Mouse (Mus musculus): ENCODE results near the gene Gtf2h1.
A peak's percentile ranks its signal among the peaks of the same experiment; 100 is the strongest.
"Not testable (repeated sequence)": the region's sequence is repeated elsewhere in the genome, so short reads cannot be mapped to it uniquely, and the experiment has no call there.

Gene Gtf2h1

DNA sequence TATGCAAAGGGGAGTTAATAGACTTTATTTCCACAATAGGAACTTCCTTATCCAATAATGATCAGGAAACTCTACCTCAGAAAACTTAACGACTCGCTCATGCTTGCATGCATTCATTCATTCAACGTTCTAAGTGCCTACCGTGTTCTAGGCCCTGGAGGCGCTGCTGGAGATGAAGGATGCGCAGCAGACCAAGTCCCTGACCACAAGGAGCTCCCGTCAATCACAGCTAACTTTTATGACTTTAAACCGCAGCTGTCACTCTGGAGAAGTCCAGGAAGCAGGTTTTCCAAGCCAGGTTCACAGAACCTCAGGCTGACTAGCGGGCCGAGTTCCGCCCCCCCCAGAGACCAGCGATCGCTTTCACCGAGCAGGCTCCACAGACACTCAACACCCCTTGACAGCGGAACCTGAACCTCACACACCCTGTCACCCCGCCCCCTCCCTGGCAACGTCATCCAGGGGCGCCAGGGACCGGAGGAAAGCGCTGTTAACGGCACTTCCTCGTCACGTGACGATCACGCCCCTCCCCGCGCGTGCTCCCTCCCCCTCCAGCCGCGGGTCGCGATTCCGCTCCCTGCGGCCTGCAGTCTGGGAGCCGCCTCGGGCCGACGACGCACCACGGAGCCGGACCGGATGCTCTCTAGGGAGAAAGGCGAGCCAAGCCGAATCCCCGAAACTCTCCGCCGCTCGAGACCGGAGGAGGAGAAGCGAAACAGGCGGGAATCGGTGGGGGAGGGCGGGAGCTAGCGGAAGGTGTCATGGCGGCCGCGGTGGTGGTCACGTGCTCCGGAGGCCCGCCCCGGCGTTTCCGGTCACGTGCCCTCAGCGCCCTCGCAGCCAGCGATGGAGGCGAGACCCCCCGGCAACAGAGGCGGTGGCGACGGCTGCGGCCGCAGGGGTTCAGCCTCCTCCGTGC lies at the start of gene Gtf2h1, which contains the start of gene Hps5:
Gtf2h1 (plus strand) TSS at position 817 of the 919 bp plus-strand sequence.
Hps5 (minus strand) TSS at position 778 of the 919 bp plus-strand sequence.
- DNase-seq (ENCODE audit: low spot score), result peak; percentile 98

DNA sequence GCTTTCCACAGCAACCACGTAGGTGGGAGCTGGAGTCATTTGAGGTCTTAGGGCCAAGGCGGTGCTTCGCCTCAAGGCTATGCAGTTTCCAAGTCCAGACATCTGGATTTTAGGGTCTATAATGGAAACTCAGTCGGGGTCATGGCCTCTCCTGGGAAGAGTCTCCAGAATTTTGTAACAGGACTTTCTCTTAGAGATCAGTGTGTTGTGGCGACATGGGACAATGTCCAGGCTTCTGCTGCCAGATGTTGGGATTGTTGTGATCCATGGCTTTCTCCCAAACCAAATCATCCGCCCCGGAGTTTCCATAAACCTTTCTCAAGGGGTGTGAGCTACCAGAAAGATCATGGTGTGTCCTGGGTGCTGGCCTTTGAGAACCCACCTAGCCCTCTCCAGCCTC lies 49.5 kb upstream of the Gtf2h1 start:
- no peak for DNase-seq (ENCODE audit: low spot score)

DNA sequence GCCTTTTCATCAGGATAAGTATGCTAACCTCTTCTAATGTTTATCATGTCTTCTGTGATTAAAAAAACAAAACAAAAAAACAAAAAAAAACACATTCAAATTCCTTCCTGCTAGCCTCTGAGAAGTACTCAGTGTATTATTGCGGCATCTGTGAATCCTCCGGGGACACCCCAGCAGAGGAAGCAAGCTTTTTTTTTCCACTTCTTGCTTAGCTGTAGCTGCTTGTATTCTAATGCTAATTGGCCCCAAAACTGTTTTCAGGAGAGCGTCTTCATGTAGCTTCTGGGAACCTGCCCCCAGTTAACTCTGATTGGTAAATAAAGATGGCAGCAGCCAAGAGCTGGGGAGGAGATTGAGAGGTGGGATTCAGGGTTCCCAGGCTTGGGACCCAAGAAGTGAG lies 47.4 kb upstream of the Gtf2h1 start:
- DNase-seq (ENCODE audit: low spot score), result no peak

DNA sequence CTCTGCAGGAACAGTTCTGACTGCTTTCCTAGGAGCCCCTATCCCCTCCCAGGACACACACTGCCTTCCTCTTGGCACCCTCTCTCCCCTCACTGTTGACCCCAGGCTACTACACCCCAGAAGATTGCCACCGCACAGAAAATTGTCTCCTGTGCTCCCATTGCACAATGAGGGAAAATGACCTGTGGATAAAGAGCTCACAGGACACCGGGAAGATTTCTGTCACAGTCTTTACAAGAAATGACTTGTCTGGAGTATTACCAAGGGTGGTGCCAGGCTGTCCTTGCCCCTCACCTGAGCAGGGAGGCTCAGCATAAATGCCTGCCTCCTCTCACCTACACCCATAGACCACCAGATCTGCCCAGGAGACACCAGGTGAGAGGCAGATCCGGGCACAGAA lies 44.4 kb upstream of the Gtf2h1 start, which contains the start of gene Saa2:
Saa2 (plus strand) TSS at position 301 of the 400 bp plus-strand sequence.
- no peak for DNase-seq (ENCODE audit: low spot score)

DNA sequence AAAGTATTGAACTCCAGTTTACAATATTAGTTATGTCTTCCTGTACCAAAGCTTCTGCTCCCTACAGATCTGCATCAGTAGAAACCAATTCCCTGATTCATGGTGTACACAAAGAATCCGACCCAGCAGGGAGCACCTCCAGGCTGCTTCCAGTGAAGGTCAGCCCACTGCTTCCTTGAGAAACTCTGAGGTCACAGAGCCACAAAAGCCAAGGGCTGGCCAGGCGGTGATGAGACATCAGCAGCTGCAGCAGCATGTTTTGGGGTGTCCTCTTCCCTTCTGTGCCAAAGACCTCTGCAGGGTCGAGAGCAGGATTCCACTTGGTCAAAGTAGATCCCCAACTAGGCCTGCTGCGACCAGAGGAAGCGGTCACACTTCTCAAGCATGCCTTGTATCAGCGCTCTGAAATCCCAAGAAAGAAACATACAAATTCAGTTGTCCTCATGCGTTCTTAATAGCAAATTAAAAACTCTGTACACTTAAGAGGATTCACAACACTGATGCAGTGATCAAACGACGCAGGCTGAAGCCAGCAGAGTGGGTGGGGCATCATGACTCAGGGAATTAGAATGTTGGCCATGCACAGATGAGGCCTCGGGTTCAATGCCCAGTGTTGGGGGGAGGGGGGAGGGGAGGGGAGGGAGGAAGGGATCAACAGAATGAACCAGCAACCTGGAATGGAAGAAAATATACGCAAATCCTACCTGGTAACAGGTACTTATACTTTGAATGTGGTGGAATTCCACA lies 34.7 kb upstream of the Gtf2h1 start:
- DNase-seq (ENCODE audit: low spot score), result no peak

- DNase-seq (ENCODE audit: low spot score), result no peak
Observed at GRCm38 (mm10) chr7:46762601-46763000, 33.3 kb upstream of the Gtf2h1 start.

- DNase-seq (ENCODE audit: low spot score), result no peak
Observed at GRCm38 (mm10) chr7:46764672-46765071, 31.2 kb upstream of the Gtf2h1 start.

DNA sequence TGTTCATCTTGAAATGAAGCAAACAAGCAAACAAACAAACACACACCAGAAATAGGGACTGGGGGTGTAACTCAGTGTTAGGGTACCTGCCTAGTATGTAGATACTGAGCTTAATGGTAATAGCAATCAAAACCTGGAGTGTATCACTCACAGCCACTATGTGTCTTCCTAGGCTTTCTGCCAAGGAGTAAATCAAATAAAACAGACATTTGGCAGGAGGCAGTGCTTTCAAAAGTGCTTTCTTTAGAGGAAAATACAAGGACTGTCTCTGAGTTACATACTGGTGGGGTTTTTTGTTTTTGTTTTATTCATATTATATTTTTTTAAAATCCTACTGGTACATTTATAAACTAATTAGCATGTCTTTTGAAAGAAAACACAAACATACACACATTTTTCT lies 28.5 kb upstream of the Gtf2h1 start:
- DNase-seq (ENCODE audit: low spot score), result no peak

DNA sequence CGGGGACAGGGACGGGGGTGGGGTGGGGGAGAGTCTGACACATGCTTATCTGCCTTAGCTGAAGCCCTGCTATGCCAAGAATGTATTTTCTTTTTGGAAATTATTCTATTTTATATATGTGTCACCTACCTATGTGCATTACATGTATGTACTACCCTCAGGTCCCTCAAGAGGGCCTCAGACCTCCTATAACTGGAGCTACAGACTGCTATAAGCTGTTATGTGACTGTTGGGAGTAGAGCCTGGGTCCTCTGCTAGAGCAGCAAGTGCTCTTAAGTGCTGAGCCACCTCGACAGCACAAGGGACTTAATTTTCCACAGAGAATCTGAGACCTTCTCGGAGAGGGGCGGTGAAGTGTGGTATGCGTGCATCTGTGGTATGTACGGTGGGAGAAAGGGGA lies 27.5 kb upstream of the Gtf2h1 start:
- DNase-seq (ENCODE audit: low spot score), result no peak

GRCm38 (mm10) chr7:46770706-46771105 lies 25.2 kb upstream of the Gtf2h1 start:
- peak; percentile 40 for DNase-seq (ENCODE audit: low spot score)

DNA sequence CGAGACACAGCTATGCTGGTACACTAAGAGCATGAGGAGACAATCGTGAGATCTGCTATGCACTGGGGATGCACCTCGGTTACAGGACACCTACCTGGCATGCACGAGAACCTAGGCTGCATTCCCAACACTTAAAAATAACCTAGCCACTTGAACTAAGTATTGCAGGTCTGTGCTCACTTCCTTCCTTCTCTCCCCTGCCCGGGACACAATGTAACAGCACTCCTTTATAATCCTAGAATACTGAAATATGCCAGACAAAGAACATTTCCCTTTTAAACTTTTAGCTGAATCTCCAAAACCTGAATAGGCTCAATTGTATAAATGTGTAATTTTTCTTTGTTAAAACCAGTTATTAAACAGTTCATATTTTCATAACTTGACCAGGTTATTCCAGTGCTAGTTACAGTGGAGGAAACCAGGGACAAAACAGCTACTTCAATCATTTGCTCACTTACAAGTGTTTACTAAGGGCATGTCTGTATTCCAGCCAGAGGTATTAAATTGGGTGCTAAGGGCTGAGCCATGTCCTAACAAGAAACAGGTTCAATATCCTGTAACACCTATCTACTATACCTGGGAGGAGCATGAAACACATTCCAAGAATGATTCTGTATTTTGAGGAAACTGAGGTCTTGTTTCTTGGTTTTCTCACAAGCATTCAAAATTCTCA lies 6.6 kb upstream of the Gtf2h1 start:
- no peak for DNase-seq (ENCODE audit: low spot score)

- no peak for DNase-seq (ENCODE audit: low spot score)
Observed at GRCm38 (mm10) chr7:46793871-46794270, 2.0 kb upstream of the Gtf2h1 start.

GRCm38 (mm10) chr7:46796206-46796679 lies 340 bp downstream of the Gtf2h1 start:
- no peak for DNase-seq (ENCODE audit: low spot score)

DNA sequence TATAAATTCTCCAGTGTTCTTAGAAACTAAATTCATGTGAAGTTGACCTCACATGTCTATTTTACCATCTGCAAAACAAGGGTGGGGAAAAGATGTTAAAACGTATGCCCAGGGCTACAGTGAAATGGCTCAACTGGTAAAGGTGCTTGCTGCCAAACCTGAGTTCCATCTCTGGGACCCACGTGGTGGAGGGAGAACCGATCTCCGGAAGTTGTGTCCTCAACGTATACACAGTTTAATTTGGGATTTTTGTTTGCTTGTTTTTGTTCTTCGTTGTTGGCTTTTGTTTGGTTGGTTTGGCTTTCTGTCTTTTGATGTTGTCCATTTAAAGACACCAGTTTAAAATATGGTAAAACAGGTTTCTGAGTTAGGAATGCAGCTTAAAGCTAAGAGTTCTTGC lies 876 bp downstream of the Gtf2h1 start:
- DNase-seq (ENCODE audit: low spot score), result no peak

GRCm38 (mm10) chr7:46810325-46810724 lies 14.4 kb downstream of the Gtf2h1 start:
- DNase-seq (ENCODE audit: low spot score), result no peak

DNA sequence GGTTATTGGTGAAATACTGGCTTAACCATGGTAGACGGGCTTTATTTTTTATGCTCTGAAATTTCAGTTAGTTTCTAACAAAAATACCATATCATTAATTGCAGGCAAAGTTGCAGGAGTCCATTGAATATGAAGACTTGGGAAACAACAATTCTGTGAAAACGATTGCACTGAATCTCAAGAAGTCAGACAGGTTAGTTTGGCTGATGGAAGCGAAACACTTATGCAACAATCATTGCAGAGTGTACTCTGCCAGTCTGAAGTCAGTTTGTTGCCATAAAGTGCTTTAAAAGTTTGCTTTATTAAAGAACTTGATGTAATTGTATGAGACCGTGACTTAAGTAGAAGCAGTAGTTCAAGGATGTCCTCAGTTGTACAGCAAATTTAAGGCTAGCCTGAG lies 18.1 kb downstream of the Gtf2h1 start:
- no peak for DNase-seq (ENCODE audit: low spot score)

GRCm38 (mm10) chr7:46820876-46821632 lies 25.2 kb downstream of the Gtf2h1 start:
- not testable (repeated sequence) for DNase-seq (ENCODE audit: low spot score)

DNA sequence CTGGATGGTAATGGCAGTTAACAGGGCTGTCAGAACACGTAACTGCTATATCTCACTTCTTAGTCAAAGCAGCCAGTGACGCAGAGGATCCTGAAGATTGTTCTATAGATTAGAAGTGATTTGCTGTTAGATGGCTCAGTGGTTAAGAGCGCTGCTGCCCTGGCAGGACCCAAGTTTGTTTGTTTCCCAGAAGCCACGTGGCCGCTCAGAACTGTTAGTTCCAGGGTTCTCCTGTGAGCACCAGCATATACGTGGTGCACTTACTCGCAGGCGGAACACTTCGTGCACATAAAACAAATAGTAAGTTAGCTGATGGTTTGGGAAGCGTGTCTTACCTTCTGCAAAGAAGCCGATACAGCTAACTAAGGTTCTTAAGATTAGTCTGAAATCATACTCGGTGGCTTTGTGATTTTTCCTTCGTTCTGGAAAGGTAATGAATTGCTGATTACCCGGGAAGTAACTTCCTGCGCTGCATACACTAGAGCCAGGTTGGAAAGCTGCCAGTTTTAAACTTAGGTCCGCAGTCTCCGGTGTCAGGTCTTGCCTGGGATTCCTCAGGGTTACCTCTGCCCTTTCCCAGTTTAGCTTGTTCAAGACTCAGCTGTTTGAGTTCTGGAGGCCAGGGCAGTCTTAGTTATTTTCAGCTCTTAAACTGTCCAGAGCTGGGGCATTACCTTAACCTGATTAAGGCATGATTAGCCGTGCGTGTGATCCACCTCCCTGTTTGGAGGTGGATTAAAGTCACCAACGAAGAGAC lies 31.3 kb downstream of the Gtf2h1 start:
- no peak for DNase-seq (ENCODE audit: low spot score)

- DNase-seq (ENCODE audit: low spot score), result no peak
Observed at GRCm38 (mm10) chr7:46827803-46828184, 31.9 kb downstream of the Gtf2h1 start.

GRCm38 (mm10) chr7:46829911-46830310 lies 34.0 kb downstream of the Gtf2h1 start:
- DNase-seq (ENCODE audit: low spot score), result no peak
